Mouse (Mus musculus) hindbrain, embryonic 11.5 days (tissue): Measurements from ENCODE around the gene Themis. TPM values are rescaled to one million over a fixed set of nuclear protein-coding genes. Genes with fewer than 3 reads are reported as not detected.

Experiments used
- ATAC-seq: fragments of 200-750 bp; cut with Nextera tagmentation; 2 replicates; pipeline ENCODE4 v1.8.0; 2017; ENCODE audit warnings: mild to moderate bottlenecking, moderate TSS enrichment, moderate library complexity; ENCODE audit not compliant: low FRiP score
- DNase-seq: peaks from one replicate; pipeline ENCODE4 v3.0.0-alpha.2; 2015; ENCODE audit warnings: low spot score
- H3K27ac ChIP-seq: fragments of 300-500 bp; sonication (generic); 2 replicates; pipeline ENCODE4 v1.5.1; 2014; ENCODE audit warnings: mild to moderate bottlenecking, low read depth, low read length
- H3K27me3 ChIP-seq: fragments of 300-500 bp; sonication (generic); 2 replicates; pipeline ENCODE4 v1.6.1; 2014; ENCODE audit warnings: mild to moderate bottlenecking, low read length, moderate library complexity, mixed read lengths; ENCODE audit not compliant: control insufficient read depth, insufficient read depth
- H3K36me3 ChIP-seq: fragments of 300-500 bp; sonication (generic); 2 replicates; pipeline ENCODE4 v1.6.1; 2014; ENCODE audit warnings: mild to moderate bottlenecking, low read length, moderate library complexity, mixed read lengths; ENCODE audit not compliant: control insufficient read depth, insufficient read depth
- H3K4me1 ChIP-seq: fragments of 300-500 bp; sonication (generic); replicated peaks from 2 replicates; pipeline ENCODE4 v1.6.1; 2014; ENCODE audit warnings: low read length, mixed read lengths; ENCODE audit not compliant: control insufficient read depth, insufficient read depth
- H3K4me2 ChIP-seq: fragments of 300-500 bp; sonication (generic); replicated peaks from 2 replicates; pipeline ENCODE4 v1.6.1; 2014; ENCODE audit warnings: mild to moderate bottlenecking, low read depth, low read length
- H3K4me3 ChIP-seq: fragments of 300-500 bp; sonication (generic); 2 replicates; pipeline ENCODE4 v1.5.1; 2014; ENCODE audit warnings: low read depth, low read length
- H3K9ac ChIP-seq: fragments of 300-500 bp; sonication (generic); 2 replicates; pipeline ENCODE4 v1.6.1; 2014; ENCODE audit warnings: low read depth, low read length
- H3K9me3 ChIP-seq: fragments of 300-500 bp; sonication (generic); 2 replicates; pipeline ENCODE4 v1.6.1; 2016; ENCODE audit warnings: low read length; ENCODE audit not compliant: control insufficient read depth
- WGBS: fragments of 180-500 bp; shearing (Covaris S2); extraction: QIAGEN DNeasy Blood & Tissue Kit; methylation state at CpG from one replicate; pipeline ENCODE4 v1.1.7; 2014; 5-methylcytosine and 5-hydroxymethylcytosine counted together
- polyA plus RNA-seq: library from polyadenylated mRNA; unstranded; fragments of >200 nt; fragmentation: Nextera tagmentation; extraction: Ambion mirVana; gene quantifications from 2 replicates; pipeline ENCODE4 v1.2.1, GENCODE M21; 2014

Themis gene
- polyA plus RNA-seq, 1 experiment from 2014 or later = not detected

DNA sequence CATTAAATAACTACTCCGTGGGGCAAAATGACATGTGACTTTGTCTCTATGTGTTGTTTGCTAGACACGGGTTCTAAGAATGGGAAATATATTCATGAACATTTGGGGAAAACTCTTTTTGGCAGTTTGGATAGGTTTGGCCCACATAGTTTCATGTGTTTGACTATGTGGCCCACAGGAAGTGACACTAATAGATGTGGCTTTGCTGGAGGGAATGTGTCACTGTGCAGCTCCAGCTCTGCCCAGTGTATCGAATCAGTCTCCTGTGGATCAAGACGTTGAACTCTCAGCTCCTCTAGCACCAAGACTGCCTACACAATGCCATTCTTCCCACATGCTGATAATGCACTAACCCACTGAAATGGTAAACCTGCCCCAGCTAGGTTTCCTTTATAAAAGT is 148.0 kb downstream of the Themis start:
- H3K27me3 ChIP-seq = no peaks in the 10 kb centered on the region
- 76% methylated on average over 4 of the region's 4 CpGs for WGBS
- DNase-seq (no peak), ATAC-seq (no peak)
- H3K4me1 ChIP-seq = no peaks in the 10 kb centered on the region
- no peak overlapping the region for H3K4me2 ChIP-seq
- no peak overlapping the region for H3K27ac ChIP-seq
- H3K4me3 ChIP-seq = no peak overlapping the region
- H3K9me3 ChIP-seq = no peaks in the 10 kb centered on the region
- no peaks in the 10 kb centered on the region for H3K36me3 ChIP-seq
- no peak overlapping the region for H3K9ac ChIP-seq

- no peaks in the 10 kb centered on the region for H3K9me3 ChIP-seq
- DNase-seq (no peak), ATAC-seq (no peak)
- no peaks in the 10 kb centered on the region for H3K36me3 ChIP-seq
- no peak overlapping the region for H3K4me3 ChIP-seq
- 85% methylated on average over 3 of the region's 3 CpGs for WGBS
- H3K4me2 ChIP-seq = no peak overlapping the region
- no peaks in the 10 kb centered on the region for H3K4me1 ChIP-seq
- no peak overlapping the region for H3K9ac ChIP-seq
- no peaks in the 10 kb centered on the region for H3K27me3 ChIP-seq
- no peak overlapping the region for H3K27ac ChIP-seq
Measured at GRCm38 (mm10) chr10:28822320-28822719, 154.2 kb downstream of the Themis start.

- no peaks in the 10 kb centered on the region for H3K4me1 ChIP-seq
- no peak overlapping the region for H3K9ac ChIP-seq
- 73% methylated on average over 2 of the region's 2 CpGs for WGBS
Measured at GRCm38 (mm10) chr10:28842605-28843004, 174.4 kb downstream of the Themis start.

GRCm38 (mm10) chr10:28843755-28844717 is 175.9 kb downstream of the Themis start:
- ATAC-seq = peak; percentile 48; the same call in 1 of the 2 replicates
- no peaks in the 10 kb centered on the region for H3K9me3 ChIP-seq
- no peaks in the 10 kb centered on the region for H3K4me1 ChIP-seq
- no peak overlapping the region for H3K9ac ChIP-seq
- H3K27ac ChIP-seq = no peak overlapping the region
- no peak overlapping the region for H3K4me2 ChIP-seq
- WGBS = 36% methylated on average over 7 of the region's 7 CpGs
- H3K36me3 ChIP-seq = no peaks in the 10 kb centered on the region
- no peak overlapping the region for H3K4me3 ChIP-seq
- DNase-seq = peak; percentile 80
- H3K27me3 ChIP-seq = no peaks in the 10 kb centered on the region

More at GRCm38 (mm10) chr10:28842605-28843004, 174.4 kb downstream of the Themis start:
- Histone ChIP-seq H3K27ac (no peak overlapping the region), H3K4me2 (no peak overlapping the region), H3K9me3 (no peaks in the 10 kb centered on the region), H3K27me3 (no peaks in the 10 kb centered on the region), H3K36me3 (no peaks in the 10 kb centered on the region), H3K4me3 (no peak overlapping the region)
- DNase-seq (no peak), ATAC-seq (no peak)

- WGBS = 95% methylated on average over 2 of the region's 2 CpGs
- H3K4me2 ChIP-seq = no peak overlapping the region
- no peaks in the 10 kb centered on the region for H3K27me3 ChIP-seq
- DNase-seq (no peak), ATAC-seq (no peak)
- no peak overlapping the region for H3K4me3 ChIP-seq
- H3K4me1 ChIP-seq = no peaks in the 10 kb centered on the region
- H3K9ac ChIP-seq = no peak overlapping the region
- no peaks in the 10 kb centered on the region for H3K36me3 ChIP-seq
- H3K9me3 ChIP-seq = no peaks in the 10 kb centered on the region
- H3K27ac ChIP-seq = no peak overlapping the region
Measured at GRCm38 (mm10) chr10:28856154-28856553, 188.0 kb downstream of the Themis start.

DNA sequence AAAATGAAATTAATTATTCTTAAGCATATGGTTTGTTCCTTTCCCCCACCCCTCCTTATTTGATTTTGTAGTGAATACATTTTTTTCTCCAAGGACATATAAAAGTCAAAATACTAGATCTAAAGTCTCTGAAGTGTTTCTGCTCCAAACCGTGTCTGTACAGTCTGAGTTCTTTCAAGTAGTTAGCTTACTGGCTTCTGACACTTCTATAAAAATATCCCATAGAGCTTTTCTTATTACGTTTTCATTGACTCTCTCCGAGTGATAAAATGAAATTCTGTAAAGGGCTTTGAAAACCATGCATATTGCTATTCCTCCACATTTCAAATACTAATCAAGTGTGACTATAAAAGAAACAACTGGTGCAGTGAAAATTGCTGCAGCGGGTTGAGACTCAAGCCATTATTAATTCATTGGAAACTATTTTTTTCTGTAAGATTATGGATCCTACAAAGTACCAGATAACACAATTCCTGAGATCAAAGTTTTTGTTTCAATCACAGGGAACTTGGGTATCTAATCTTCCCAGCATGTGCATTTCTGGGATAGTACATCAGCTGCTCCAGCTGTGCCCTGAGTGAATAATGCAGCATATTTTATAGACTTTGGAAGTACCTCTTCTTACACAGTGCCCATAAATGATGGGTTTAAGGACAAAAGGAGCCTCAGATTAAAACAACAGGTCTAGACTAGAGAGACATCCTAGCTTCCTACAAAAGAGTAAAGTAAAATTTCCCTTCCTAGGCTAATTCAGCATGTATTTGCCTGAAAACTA is 202.6 kb downstream of the Themis start:
- no peaks in the 10 kb centered on the region for H3K9me3 ChIP-seq
- H3K4me2 ChIP-seq = no peak overlapping the region
- no peak overlapping the region for H3K9ac ChIP-seq
- H3K4me1 ChIP-seq = no peaks in the 10 kb centered on the region
- ATAC-seq (no peak), DNase-seq (no peak)
- H3K4me3 ChIP-seq = no peak overlapping the region
- H3K27me3 ChIP-seq = no peaks in the 10 kb centered on the region
- H3K36me3 ChIP-seq = no peaks in the 10 kb centered on the region
- no peak overlapping the region for H3K27ac ChIP-seq
- WGBS = 77% methylated on average over 4 of the region's 4 CpGs

GRCm38 (mm10) chr10:28874605-28875004 is 206.4 kb downstream of the Themis start:
- no peak overlapping the region for H3K4me2 ChIP-seq
- ATAC-seq (peak; percentile 84), DNase-seq (peak; percentile 10)
- no peak overlapping the region for H3K9ac ChIP-seq
- H3K27ac ChIP-seq = 0 out of 2 replicates have a peak overlapping the region, but pooled peaks have one; percentile 36
- no peaks in the 10 kb centered on the region for H3K27me3 ChIP-seq
- 53% methylated on average over 4 of the region's 4 CpGs for WGBS
- H3K9me3 ChIP-seq = no peaks in the 10 kb centered on the region
- H3K4me1 ChIP-seq = no peaks in the 10 kb centered on the region
- H3K4me3 ChIP-seq = no peak overlapping the region
- H3K36me3 ChIP-seq = no peaks in the 10 kb centered on the region

DNA sequence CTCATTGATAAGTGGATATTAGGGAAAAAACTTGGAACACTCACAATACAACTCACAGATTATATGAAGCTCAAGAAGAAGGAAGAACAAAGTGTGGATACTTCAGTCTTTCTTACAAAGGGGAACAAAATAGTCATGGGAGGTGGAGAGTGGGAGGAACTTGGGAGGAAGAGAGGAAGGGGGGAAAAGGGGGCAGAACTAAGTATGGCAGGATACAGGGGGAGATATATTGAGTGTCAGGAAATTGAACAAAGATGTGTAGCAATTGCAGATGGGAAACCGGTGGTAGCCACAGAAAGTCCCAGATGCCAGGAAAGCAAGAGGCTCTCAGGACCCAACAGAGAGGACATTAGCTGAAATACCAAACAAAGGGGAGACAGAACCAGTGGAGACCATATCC is 219.5 kb downstream of the Themis start:
- Histone ChIP-seq H3K9ac (no peak overlapping the region), H3K4me2 (no peak overlapping the region), H3K9me3 (no peaks in the 10 kb centered on the region), H3K36me3 (no peaks in the 10 kb centered on the region), H3K4me1 (no peaks in the 10 kb centered on the region), H3K4me3 (no peak overlapping the region), H3K27me3 (no peaks in the 10 kb centered on the region), H3K27ac (no peak overlapping the region)
- ATAC-seq (no peak), DNase-seq (no peak)
- WGBS = 83% methylated on average over 1 of the region's 1 CpGs
